Mouse (Mus musculus) kidney, adult 9 months (tissue): ENCODE measurements at regions not wholly inside any gene's neighbourhood (a gene's known extent, or its start where the extent isn't known, plus 50 kb on each side); places are given as distances from the start of the nearest gene placed in this dataset.

Experiments
- DNase-seq: peaks from one replicate; pipeline ENCODE4 v3.0.0; 2022

- no peak for DNase-seq
Measured at GRCm38 (mm10) chr5:69665555-69665954, 73.4 kb upstream of the Gnpda2 start.

- DNase-seq = no peak
Measured at GRCm38 (mm10) chr5:69663961-69664360, 71.8 kb upstream of the Gnpda2 start.
